Mouse (Mus musculus) thymus, postnatal 4 days (tissue): ENCODE data around the gene Taf11.

ENCODE experiments used
- DNase-seq: peaks from one replicate; pipeline ENCODE4 v3.0.0; 2021

The Taf11 gene

GRCm38 (mm10) chr17:27920676-27921075, 11.0 kb upstream of the Taf11 start:
- DNase-seq: no peak

DNA sequence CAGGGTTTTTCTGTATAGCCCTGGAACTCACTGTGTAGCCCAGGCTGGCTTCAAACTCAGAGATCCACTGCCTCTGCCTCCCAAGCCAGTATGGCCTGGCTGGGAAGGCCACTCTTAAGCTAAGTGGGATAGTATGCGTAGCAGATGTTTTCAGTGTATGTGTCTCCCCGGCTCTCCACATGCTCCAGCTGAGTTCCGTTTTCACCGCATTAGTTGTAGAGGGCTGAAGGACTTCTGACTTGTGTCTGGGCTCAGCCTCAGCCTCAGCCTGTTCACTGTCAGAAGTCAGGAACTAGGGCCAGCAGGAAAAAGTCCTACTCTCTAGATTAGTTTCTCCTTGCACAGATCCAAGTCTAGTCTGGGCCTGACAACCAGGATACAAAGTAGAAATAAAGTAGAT, 6.7 kb upstream of the Taf11 start:
- no peak for DNase-seq

GRCm38 (mm10) chr17:27914742-27915141, 5.1 kb upstream of the Taf11 start:
- no peak for DNase-seq

DNA sequence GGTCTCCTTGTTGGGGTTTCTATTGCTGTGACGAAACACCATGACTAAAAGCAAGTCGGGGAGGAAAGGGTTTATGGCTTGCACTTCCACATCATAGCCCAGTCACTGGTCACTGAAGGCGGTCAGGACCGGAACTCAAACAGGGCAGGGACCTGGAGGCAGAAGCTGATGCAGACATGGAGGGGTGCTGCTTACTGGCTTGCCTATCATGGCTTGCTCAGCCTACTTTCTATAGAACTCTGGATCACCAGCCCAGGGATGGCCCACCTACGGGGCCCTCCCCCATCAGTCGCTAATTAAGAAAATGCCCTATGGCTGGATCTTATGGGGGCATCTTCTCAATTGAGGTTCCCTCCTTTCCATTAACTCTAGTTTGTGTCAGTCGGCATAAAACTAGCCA, 1.7 kb upstream of the Taf11 start:
- DNase-seq: no peak

DNA sequence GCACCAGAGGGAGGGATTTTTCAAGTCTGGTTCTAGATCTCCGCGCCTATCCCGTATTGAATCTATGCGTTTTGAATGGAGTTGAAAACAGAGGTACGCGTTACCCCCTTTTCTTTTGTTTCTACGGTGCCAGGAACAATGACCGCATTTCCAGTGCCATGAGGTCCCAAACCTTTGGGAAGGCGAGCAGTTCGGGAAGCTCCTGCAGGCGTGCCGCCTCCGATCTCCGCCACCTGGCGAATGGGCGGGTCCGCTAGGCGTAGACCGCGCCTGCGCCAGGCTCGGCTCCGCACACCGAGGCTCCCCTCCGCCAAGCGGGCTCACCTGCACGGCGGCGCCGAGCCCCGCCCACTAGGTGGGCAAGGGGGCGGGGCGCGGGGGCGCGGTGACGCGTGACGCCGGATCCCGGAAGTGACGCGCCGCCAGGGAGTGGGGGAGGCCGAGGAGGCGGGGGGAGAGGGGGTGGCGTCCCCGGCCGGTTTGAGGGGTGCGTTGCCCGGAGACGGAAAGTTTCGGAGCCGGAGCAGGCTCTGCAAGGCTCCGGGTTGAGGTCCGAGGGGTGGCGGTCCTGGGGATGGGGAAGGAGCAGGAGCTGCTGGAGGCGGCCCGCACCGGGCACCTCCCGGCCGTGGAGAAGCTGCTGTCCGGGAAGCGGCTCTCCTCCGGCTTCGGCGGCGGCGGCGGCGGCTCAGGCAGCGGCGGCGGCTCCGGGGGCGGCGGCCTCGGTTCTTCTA, 589 bp downstream of the Taf11 start, which contains the start of gene Anks1:
TSS of gene Anks1 (plus strand) at position 419 of the 734 bp plus-strand sequence.
- DNase-seq: peak; percentile 97

- peak; percentile 45 for DNase-seq
These were observed 1.3 kb downstream of the Taf11 start for GRCm38 (mm10) chr17:27908206-27908887.

GRCm38 (mm10) chr17:27907512-27908205, 2.0 kb downstream of the Taf11 start:
- peak; percentile 95 for DNase-seq

DNA sequence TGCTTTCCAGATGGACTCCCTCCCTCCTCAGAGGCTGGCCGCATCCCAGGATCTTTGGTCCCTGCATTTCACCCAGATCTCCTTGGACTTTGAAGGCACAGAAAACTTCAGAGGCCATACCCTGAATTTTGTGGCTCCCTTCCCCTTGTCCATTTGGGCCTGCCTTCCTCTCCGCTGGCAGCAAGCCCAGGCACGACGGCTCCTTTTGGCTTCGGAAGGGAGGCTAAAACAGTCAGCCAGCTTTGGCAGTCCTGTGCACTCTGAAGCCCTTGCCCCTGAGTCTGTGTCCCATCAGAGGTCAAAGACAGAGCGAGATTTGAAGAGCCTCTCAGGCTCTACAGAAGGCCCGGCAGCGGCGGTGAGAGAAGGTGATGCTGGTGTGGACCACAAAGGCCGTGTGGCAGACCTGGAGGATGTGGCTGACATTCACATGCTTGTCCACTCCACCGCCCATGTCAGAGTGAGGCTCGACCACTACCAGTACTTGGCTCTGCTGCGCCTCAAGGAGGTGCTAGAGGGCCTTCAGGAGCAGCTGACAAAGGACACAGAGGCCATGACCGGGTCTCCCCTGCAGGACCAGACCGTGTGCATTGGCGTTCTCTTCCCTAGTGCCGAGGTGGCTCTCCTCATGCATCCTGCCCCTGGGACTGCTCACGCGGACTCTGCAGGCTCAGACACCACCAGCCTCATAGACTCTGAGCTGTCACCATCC, 23.0 kb downstream of the Taf11 start:
- no peak for DNase-seq

DNA sequence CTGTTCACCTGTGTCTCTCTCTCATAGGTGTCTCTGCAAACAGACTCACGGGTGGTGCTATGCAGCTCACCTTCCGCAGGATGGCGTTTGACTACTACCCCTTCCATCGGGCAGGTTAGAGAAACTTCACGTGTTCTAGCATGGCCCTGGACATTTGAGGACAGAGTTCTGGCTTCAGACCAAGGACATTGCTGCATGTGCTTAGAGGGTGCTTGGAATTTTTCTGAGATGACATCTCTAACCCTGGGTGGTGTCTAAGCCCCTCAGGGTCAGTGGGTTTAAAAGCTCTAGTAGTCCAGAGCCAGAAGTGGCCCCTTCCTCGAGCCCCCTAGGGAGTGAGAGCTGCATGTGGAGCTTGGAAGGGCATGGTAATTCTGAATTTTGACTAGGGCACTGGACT, 25.6 kb downstream of the Taf11 start:
- no peak for DNase-seq

DNA sequence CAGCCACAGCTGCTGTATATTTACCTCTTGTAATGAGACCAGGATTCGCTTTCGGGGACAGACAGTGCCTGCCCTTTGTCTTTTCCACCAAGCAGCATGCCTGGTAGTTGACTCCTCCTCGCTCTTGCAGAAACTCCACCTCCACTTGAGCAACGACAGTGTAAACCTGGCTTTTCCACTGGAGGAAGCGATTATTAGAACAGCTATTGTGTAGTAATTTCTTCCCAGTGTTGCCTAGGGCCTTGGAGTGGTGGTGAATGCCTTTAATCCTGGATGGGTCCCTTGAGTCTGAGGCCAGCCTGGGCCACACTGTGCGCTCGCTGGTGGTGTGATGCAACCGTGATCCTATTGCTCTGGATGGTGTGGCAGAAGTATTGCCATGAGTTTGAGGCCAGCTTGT, 26.5 kb downstream of the Taf11 start:
- DNase-seq: no peak

DNA sequence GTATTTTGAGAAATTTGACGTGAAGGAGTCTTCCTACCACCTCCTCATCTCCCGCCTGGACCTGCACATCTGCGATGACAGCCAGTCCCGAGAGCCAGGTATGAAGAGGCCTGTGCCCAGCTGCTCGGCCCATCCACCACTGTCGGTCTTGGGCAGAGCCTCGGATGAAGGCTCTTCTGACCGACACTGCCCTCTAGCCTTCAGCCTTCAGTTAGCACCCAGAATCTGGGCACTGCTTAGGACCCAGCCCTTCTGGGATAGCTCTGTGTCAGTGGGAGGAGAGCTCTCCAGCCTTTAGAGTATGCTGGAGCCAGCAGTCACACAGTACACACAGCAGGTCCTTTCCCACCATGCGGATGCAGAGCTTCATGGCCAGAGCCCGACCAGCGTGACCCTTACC, 28.1 kb downstream of the Taf11 start:
- DNase-seq: no peak

DNA sequence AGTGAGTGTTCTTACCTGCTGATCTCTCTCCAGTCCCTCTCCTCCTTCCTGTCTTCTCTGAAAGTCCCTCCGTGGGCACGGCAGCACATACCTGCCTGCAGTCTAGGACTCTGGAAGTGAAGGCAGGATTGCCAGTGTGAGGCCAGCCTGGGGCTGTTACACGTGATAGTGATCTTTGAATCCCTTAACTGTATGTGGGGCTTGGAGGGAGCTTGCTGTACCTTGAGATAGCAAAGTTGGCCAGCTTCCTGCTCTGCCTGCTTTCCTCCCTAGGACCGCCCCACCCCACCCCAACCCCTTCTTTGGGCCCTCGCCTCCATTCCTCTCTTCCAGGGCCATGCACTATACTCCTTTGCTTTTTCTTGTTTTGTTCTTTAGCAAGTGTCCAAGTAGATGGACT, 35.1 kb downstream of the Taf11 start:
- no peak for DNase-seq

- no peak for DNase-seq
These were observed 36.1 kb downstream of the Taf11 start for GRCm38 (mm10) chr17:27873583-27873982.

GRCm38 (mm10) chr17:27871851-27872250, 37.8 kb downstream of the Taf11 start:
- no peak for DNase-seq

DNA sequence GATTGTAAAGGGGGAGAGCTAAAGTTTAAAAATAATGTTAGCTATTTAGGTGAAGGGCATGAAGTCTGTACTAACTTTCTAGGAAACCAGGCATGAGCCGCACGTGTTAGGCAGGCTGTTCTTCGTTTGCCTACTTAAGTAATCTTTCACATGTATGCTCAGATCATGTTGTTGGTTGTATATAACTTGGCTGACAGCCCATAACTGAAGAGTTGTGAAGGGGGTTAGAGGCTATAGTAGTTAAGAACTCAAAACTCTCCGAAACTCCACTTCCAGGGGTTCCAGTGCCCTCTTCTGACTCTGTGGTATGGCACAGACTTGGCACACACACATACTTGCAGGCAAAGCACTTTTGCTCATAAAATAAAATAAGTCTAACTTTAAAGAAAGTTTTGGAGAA, 42.9 kb downstream of the Taf11 start:
- DNase-seq: no peak

DNA sequence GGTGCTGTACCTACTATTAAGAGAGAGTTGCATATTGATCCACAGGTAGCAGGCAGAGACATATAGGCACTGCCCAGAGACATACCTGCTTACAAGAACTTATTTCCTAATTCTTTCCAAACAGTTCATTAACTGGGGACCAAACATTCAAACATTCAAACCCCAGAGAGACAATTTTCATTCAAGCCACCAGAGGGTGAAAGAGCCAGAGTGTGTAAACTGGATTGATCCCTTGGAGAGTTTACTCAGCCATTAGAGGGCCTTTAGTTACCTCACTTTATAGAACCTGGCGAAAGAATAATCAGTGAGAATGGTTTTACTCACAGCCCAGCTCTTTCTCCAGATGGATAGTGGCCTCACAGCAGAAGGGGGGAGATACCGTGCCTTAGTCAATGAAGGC, 44.2 kb downstream of the Taf11 start:
- DNase-seq: no peak

DNA sequence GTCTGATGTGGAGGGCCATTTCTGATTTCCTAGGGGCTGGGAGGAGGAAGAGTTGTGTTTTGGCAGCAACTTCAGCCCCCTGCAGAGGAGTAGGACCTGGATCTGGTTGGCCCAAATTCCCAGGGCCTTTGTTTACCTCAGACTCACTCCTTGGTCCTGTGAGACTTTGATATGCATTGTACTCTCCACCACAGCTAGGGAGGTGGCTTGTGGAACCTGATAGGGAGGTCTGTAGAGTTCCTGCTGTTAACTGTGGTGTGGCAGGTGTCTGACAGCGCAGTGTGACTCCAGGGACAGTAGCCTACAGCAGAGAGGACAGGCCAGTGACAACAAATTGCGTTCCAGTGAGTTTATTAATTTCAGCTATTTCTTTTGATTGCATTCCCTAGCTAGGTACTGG, 50.5 kb downstream of the Taf11 start:
- no peak for DNase-seq

GRCm38 (mm10) chr17:27857649-27858475, 51.8 kb downstream of the Taf11 start:
- no peak for DNase-seq

- DNase-seq: peak; percentile 57
These were observed 52.6 kb downstream of the Taf11 start for GRCm38 (mm10) chr17:27856798-27857648.

GRCm38 (mm10) chr17:27856265-27856797, 53.3 kb downstream of the Taf11 start, which contains the start of gene Uhrf1bp1:
Gene Uhrf1bp1 (plus strand): TSS chr17:27856441.
- peak; percentile 90 for DNase-seq
